Mouse (Mus musculus) c-Kit-negative CD71-positive TER-119-positive erythroid progenitor cells, embryonic 14.5 days (primary cell): ENCODE measurements around the gene Maml2.
"Not testable (repeated sequence)": the region's sequence is repeated elsewhere in the genome, so short reads cannot be mapped to it uniquely, and the experiment has no call there.

Source experiments
- DNase-seq: peaks from one replicate; pipeline ENCODE4 v3.0.0-alpha.2; 2013; ENCODE audit warnings: low read depth, low spot score

Maml2 gene

DNA sequence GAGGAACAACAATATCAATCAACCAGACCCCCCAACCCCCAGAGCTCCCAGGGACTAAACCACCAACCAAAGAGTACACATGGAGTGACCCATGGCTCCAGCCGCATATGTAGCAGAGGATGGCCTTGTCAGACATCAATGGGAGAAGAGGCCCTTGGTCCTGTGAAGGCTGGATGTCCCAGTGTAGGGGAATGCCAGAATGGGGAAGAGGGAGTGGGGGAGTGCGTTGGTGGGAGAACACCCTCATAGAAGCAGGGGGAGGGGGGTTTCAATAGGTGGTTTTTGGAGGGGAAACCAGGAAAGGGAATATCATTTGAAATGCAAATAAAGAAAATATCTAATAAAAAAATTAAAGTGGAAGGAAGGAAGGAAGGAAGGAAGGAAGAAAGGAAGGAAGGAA, 418.1 kb downstream of the Maml2 start:
- not testable (repeated sequence) for DNase-seq

- peak; percentile 6 for DNase-seq
Measured at GRCm38 (mm10) chr9:13716316-13717099, 418.8 kb downstream of the Maml2 start.

DNA sequence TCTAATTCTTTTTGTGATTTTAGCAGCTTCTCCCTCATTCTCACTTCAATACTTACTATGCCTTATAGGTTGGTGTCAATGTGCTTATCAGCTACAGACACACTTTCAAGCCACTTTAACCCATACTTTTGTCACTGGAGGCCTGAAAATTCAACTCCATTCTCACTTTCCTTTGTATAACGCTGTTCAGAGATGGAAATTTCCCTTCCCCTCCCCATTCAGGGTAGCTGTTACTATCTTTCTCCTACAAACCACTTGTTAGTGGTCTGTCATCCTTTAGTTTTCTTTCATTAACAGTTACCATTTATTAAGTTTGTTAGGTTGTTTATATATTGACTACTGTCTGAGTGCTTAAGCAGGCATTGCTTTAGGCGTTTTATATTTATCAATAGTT, 450.6 kb downstream of the Maml2 start, which contains the start of gene Mtmr2:
Mtmr2 (plus strand) TSS at position 7 of the 394 bp plus-strand sequence.
- peak; percentile 35 for DNase-seq

DNA sequence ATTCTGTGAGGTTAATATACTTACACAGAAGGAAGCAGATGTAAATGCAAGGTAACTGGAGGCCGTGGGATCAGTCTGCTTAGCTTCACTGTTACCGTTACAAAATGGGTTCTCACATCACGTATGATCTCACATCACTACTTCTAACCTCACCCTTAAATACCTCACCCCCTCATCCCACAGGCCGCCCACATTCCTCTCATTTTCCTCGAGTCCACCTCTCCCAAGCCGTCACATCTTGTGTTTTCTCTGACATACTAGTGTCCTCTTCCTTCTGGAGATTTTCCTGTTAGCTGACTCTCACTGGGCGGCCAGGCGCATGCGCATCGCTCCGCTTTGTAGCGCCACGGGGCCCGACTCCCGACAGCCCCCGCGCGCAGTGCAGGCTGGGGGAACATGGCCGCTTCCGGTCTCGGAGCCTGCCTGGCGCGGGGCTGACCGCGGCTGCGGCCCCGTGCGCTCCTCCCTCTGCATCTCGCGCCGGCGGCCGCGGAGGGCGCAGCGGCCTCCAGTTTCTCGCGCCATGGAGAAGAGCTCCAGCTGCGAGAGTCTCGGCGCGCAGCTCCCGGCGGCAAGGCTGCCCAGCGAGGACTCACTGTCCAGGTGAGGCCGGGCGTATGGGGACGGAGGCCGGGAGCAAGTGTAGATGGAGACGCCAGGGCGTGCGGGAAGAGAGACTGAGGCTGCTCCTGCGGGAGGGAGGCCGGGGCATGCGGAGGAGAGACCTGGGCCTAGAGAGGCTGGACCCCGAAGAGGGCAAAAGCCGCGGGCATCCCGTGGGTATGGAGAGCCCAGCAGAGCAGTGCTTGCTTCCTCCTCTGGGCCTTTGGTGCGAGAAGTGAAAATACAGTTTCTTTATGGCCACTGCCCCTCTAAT, 451.3 kb downstream of the Maml2 start:
- peak; percentile 91 for DNase-seq

GRCm38 (mm10) chr9:13749675-13749998, 451.9 kb downstream of the Maml2 start:
- DNase-seq, result no peak

GRCm38 (mm10) chr9:13752543-13752942, 454.8 kb downstream of the Maml2 start:
- DNase-seq, result no peak
